Mouse (Mus musculus) megakaryocyte, adult 5-6 weeks (primary cell): ENCODE measurements around the gene Olfr1179. TPM values are rescaled to one million over a fixed set of nuclear protein-coding genes. Genes with fewer than 3 reads are reported as not detected.
"Not testable (repeated sequence)": the region's sequence is repeated elsewhere in the genome, so short reads cannot be mapped to it uniquely, and the experiment has no call there.

Experiments used
- ATAC-seq: 2 replicates; pipeline ENCODE4 v1.8.0; 2016; ENCODE audit warnings: mild to moderate bottlenecking, inconsistent platforms; ENCODE audit not compliant: poor library complexity, severe bottlenecking
- total RNA-seq, 2 experiments: library from RNA; stranded (forward) in 1 of 2; stranded (reverse) in 1 of 2; fragments of 153-499, 151-499 nt in 1 of 2; fragments of 221-1000, 200-1000 nt in 1 of 2; gene quantifications; 2 replicates each; pipeline versions ENCODE4 v1.2.3 to v1.2.4; 2015 to 2017

The Olfr1179 gene
- total RNA-seq (2015): not detected in 2 replicates
- total RNA-seq (2017): not detected in 2 replicates

DNA sequence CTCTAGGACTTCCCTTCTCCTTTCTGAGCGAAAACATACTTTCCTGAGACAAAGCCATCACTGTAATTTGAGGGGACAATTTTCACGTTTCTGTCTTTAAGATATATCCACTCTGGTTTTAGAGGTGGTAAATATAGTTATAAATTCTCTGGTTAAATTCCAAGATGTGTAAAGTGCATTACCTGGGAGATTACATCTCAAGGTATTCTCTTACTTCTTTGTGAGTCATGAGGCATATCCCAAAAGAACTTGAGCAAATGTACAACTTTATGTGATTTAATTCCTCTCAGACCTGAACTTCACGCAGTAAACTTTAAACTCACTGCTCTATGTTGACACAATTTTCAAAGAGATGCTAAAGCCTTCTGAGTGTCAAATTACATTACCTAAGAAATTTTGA, at the start of gene Olfr1179:
Olfr1179 (minus strand) TSS at position 101 of the 400 bp plus-strand sequence.
- no peak for ATAC-seq

DNA sequence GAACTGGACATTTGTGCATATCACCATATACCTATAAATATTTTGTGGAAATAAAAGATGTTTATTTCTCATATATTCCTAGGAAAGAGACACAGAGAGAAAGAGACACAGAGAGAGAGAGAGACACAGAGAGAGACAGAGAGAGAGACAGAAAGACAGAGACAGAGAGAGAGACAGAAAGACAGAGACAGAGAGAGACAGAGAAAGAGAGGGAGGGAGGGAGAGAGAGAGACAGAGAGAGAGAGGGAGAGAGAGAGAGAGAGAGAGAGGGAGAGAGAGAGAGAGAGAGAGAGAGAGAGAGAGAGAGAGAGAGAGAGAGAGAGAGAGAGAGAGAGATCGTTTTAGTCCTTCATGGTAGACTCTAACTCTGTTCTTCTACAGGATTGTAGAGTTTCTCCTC, 48.3 kb upstream of the Olfr1179 start, which contains the start of gene Olfr1183:
Olfr1183 (plus strand) TSS at position 301 of the 400 bp plus-strand sequence.
- ATAC-seq: not testable (repeated sequence)

DNA sequence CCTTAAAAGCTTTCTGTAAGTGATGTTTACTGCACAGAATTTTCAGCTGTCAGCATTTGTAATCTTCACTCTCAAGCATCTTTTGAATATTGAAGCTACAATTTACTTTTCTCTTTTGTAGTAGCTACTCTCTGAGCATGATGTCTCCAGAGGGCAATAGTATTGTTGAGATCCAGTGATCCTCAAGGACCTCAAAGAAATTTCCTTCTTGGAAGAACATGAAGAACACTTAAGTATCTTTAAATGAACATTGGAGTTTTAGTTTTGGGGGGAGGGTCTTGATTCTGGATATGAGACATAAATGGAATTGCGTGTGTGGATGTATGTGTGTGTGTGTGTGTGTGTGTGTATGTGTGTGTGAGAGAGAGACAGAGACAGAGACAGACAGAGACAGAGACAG, 42.8 kb upstream of the Olfr1179 start, which contains the start of gene Gm13757:
Gm13757 (minus strand) TSS at position 101 of the 400 bp plus-strand sequence.
- no peak for ATAC-seq

DNA sequence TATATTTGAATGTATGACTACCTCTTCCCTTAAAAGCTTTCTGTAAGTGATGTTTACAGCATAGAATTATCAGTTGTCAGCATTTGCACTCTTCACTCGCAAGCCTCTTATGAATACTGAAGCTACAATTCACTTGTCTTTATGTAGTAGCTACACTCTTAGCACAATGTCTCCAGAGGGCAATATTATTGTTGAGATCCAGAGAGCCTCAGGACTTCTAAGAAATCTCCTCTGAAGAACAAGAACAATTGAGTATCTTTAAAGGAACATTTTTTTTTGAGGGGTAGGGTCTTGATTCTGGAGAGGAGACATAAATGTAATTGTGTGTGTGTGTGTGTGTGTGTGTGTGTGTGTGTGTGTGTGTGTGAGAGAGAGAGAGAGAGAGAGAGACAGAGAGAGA, 19.8 kb upstream of the Olfr1179 start, which contains the start of gene Olfr1181:
Olfr1181 (minus strand) TSS at position 101 of the 400 bp plus-strand sequence.
- no peak for ATAC-seq

DNA sequence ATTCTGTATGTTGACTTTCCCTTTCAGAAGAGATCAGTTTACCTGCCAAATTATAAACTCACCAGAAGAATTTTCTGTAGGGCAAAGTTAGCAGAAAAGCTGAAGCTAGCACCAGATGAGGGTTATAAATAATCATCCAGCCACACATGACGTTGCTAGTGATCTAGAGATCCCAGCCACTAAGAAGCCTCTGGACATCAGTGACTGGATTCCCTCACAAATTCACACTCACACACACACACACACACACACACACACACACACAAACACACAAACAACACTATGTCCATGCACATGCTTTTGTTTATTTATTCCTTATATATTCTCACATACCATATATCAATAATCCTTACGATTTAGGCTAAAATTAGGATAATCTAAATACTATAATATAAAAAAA, 12.8 kb upstream of the Olfr1179 start, which contains the start of gene Olfr1180:
Olfr1180 (minus strand) TSS at position 101 of the 400 bp plus-strand sequence.
- no peak for ATAC-seq

DNA sequence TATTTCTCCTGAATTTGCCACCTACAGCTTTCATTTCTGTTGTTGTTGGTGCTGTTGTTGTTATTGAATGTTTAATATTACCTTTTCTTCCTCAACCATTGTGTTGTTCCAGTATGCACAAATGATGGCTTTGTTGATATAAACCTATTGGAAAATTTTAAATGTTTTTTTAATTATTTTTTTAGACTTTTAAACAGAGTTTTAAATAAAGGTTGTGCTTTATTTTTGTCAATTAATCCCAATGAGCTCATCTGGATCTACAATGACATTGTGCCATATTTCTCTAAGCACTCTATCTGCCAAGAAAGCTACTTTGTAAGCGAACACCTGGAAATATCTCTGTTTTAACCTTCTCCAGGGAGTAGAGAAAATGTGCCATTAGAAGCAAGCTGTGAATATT, 19.5 kb downstream of the Olfr1179 start, which contains the start of gene Olfr1178:
Olfr1178 (plus strand) TSS at position 301 of the 400 bp plus-strand sequence.
- ATAC-seq: no peak

DNA sequence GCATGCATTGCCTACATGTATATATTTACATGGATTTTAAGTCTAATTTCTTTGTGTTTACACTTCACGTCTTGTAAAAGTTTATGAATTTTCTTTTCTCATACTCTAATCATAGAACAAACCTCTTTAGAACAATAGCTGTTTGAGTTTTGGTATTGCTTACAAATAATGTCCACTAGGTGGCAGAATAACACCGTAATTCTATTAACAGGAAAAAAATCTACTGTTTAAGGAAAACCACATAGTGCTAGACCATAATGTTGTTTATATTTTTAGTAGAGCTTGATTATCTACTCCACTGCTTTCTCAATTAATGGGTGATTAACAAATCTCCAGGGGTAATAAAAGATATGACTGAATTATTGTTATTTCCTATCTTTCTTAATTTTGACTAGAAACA, 49.9 kb downstream of the Olfr1179 start:
- no peak; the same call in 1 of the 2 replicates for ATAC-seq

Other genes starting within 250 kb of the Olfr1179 start
- not detected in 2 replicates for gene Olfr1168, start 224.6 kb downstream of the Olfr1179 start, total RNA-seq (2015)
- not detected in 2 replicates for gene Olfr1168, start 224.6 kb downstream of the Olfr1179 start, total RNA-seq (2017)
- gene Olfr1170, start 178.1 kb downstream of the Olfr1179 start, total RNA-seq (2015): not detected in 2 replicates
- not detected in 2 replicates for gene Olfr1170, start 178.1 kb downstream of the Olfr1179 start, total RNA-seq (2017)
- gene Olfr1173, start 126.6 kb downstream of the Olfr1179 start, total RNA-seq (2015): not detected in 2 replicates
- gene Olfr1173, start 126.6 kb downstream of the Olfr1179 start, total RNA-seq (2017): 0.04 TPM in 1 of 2 replicates, not detected in the other
- not detected in 2 replicates for gene Olfr1174-ps, start 91.3 kb downstream of the Olfr1179 start, total RNA-seq (2015)
- not detected in 2 replicates for gene Olfr1174-ps, start 91.3 kb downstream of the Olfr1179 start, total RNA-seq (2017)
- gene Olfr1175-ps, start 79.2 kb downstream of the Olfr1179 start, total RNA-seq (2015): not detected in 2 replicates
- not detected in 2 replicates for gene Olfr1175-ps, start 79.2 kb downstream of the Olfr1179 start, total RNA-seq (2017)
- not detected in 2 replicates for gene Olfr1176, start 69.7 kb downstream of the Olfr1179 start, total RNA-seq (2015)
- gene Olfr1176, start 69.7 kb downstream of the Olfr1179 start, total RNA-seq (2017): not detected in 2 replicates
- not detected in 2 replicates for gene Olfr1177-ps, start 60.0 kb downstream of the Olfr1179 start, total RNA-seq (2015)
- not detected in 2 replicates for gene Olfr1177-ps, start 60.0 kb downstream of the Olfr1179 start, total RNA-seq (2017)
- gene Olfr1178, start 19.4 kb downstream of the Olfr1179 start, total RNA-seq (2015): not detected in 2 replicates
- gene Olfr1178, start 19.4 kb downstream of the Olfr1179 start, total RNA-seq (2017): not detected in 2 replicates
- gene Olfr1180, start 12.7 kb upstream of the Olfr1179 start, total RNA-seq (2015): not detected in 2 replicates
- gene Olfr1180, start 12.7 kb upstream of the Olfr1179 start, total RNA-seq (2017): not detected in 2 replicates
- gene Olfr1181, start 19.7 kb upstream of the Olfr1179 start, total RNA-seq (2015): not detected in 2 replicates
- not detected in 2 replicates for gene Olfr1181, start 19.7 kb upstream of the Olfr1179 start, total RNA-seq (2017)
- not detected in 2 replicates for gene Gm13757, start 42.7 kb upstream of the Olfr1179 start, total RNA-seq (2015)
- gene Gm13757, start 42.7 kb upstream of the Olfr1179 start, total RNA-seq (2017): not detected in 2 replicates
- not detected in 2 replicates for gene Olfr1183, start 48.4 kb upstream of the Olfr1179 start, total RNA-seq (2015)
- gene Olfr1183, start 48.4 kb upstream of the Olfr1179 start, total RNA-seq (2017): not detected in 2 replicates
- gene Olfr1184, start 77.1 kb upstream of the Olfr1179 start, total RNA-seq (2015): not detected in 2 replicates
- gene Olfr1184, start 77.1 kb upstream of the Olfr1179 start, total RNA-seq (2017): not detected in 2 replicates
- gene Olfr1185-ps1, start 86.9 kb upstream of the Olfr1179 start, total RNA-seq (2015): not detected in 2 replicates
- gene Olfr1185-ps1, start 86.9 kb upstream of the Olfr1179 start, total RNA-seq (2017): not detected in 2 replicates
- gene Olfr1186, start 112.1 kb upstream of the Olfr1179 start, total RNA-seq (2015): not detected in 2 replicates
- not detected in 2 replicates for gene Olfr1186, start 112.1 kb upstream of the Olfr1179 start, total RNA-seq (2017)
- gene Olfr1188, start 150.5 kb upstream of the Olfr1179 start, total RNA-seq (2015): not detected in 2 replicates
- gene Olfr1188, start 150.5 kb upstream of the Olfr1179 start, total RNA-seq (2017): not detected in 2 replicates
- gene Olfr1189, start 180.0 kb upstream of the Olfr1179 start, total RNA-seq (2015): not detected in 2 replicates
- gene Olfr1189, start 180.0 kb upstream of the Olfr1179 start, total RNA-seq (2017): not detected in 2 replicates
- gene Olfr1191-ps1, start 234.1 kb upstream of the Olfr1179 start, total RNA-seq (2015): not detected in 2 replicates
- gene Olfr1191-ps1, start 234.1 kb upstream of the Olfr1179 start, total RNA-seq (2017): not detected in 2 replicates
- not detected in 2 replicates for gene Olfr1192-ps1, start 242.1 kb upstream of the Olfr1179 start, total RNA-seq (2015)
- gene Olfr1192-ps1, start 242.1 kb upstream of the Olfr1179 start, total RNA-seq (2017): not detected in 2 replicates